Mouse (Mus musculus) right cerebral cortex, adult 18-20 months (tissue): ENCODE results near the gene Kcnj13.

Experiments
- DNase-seq: peaks from one replicate; pipeline ENCODE4 v3.0.0; 2022; ENCODE audit warnings: mixed read lengths

The Kcnj13 gene

GRCm38 (mm10) chr1:87394594-87394993 is at the start of gene Kcnj13:
Gene Kcnj13, minus strand, starts transcription at chr1:87394729.
- no peak for DNase-seq

GRCm38 (mm10) chr1:87436583-87436982 is 42.1 kb upstream of the Kcnj13 start:
- DNase-seq, result no peak

- no peak for DNase-seq
These were observed 40.6 kb upstream of the Kcnj13 start for GRCm38 (mm10) chr1:87435125-87435524.

- DNase-seq, result peak; percentile 25
These were observed 24.2 kb upstream of the Kcnj13 start for GRCm38 (mm10) chr1:87418733-87419132.

- DNase-seq, result no peak
These were observed 14.9 kb upstream of the Kcnj13 start for GRCm38 (mm10) chr1:87409380-87409779.

- DNase-seq, result no peak
These were observed 11.5 kb upstream of the Kcnj13 start for GRCm38 (mm10) chr1:87406012-87406411.

GRCm38 (mm10) chr1:87404710-87405109 is 10.2 kb upstream of the Kcnj13 start:
- DNase-seq, result no peak

GRCm38 (mm10) chr1:87396923-87397586 is 2.5 kb upstream of the Kcnj13 start:
- no peak for DNase-seq

- no peak for DNase-seq
These were observed 909 bp downstream of the Kcnj13 start for GRCm38 (mm10) chr1:87393444-87394195.

- no peak for DNase-seq
These were observed 8.0 kb downstream of the Kcnj13 start for GRCm38 (mm10) chr1:87386436-87387092.

GRCm38 (mm10) chr1:87381152-87381551 is 13.4 kb downstream of the Kcnj13 start:
- DNase-seq, result no peak

GRCm38 (mm10) chr1:87379919-87380318 is 14.6 kb downstream of the Kcnj13 start:
- DNase-seq, result no peak

- DNase-seq, result no peak
These were observed 16.4 kb downstream of the Kcnj13 start for GRCm38 (mm10) chr1:87378024-87378560.

GRCm38 (mm10) chr1:87360276-87360675 is 34.3 kb downstream of the Kcnj13 start:
- no peak for DNase-seq

GRCm38 (mm10) chr1:87350576-87350975 is 44.0 kb downstream of the Kcnj13 start:
- DNase-seq, result no peak
